Mouse (Mus musculus): ENCODE results near the gene Vps53. TPM values are rescaled to one million over a fixed set of nuclear protein-coding genes. Genes with fewer than 3 reads are reported as not detected.

The Vps53 gene
- total RNA-seq, 1 experiment from 2014 or later: 41.8 TPM

GRCm38 (mm10) chr11:76122571-76122970 lies 56.9 kb downstream of the Vps53 start:
- ATAC-seq (replicated peaks; ENCODE audit: low read depth, poor library complexity, severe bottlenecking): no peak

- no peak for ATAC-seq (replicated peaks; ENCODE audit: low read depth, poor library complexity, severe bottlenecking)
These were observed 58.4 kb downstream of the Vps53 start for GRCm38 (mm10) chr11:76121086-76121485.

- ATAC-seq (replicated peaks; ENCODE audit: low read depth, poor library complexity, severe bottlenecking): no peak
These were observed 59.0 kb downstream of the Vps53 start for GRCm38 (mm10) chr11:76120407-76120901.

- no peak for ATAC-seq (replicated peaks; ENCODE audit: low read depth, poor library complexity, severe bottlenecking)
These were observed 69.0 kb downstream of the Vps53 start for GRCm38 (mm10) chr11:76110416-76110815.

- no peak for ATAC-seq (replicated peaks; ENCODE audit: low read depth, poor library complexity, severe bottlenecking)
These were observed 72.6 kb downstream of the Vps53 start for GRCm38 (mm10) chr11:76106551-76107496.

- ATAC-seq (replicated peaks; ENCODE audit: low read depth, poor library complexity, severe bottlenecking): no peak
These were observed 78.3 kb downstream of the Vps53 start for GRCm38 (mm10) chr11:76101154-76101553.

- no peak for ATAC-seq (replicated peaks; ENCODE audit: low read depth, poor library complexity, severe bottlenecking)
These were observed 80.1 kb downstream of the Vps53 start for GRCm38 (mm10) chr11:76099193-76099975.

GRCm38 (mm10) chr11:76093610-76094009 lies 85.8 kb downstream of the Vps53 start:
- no peak for ATAC-seq (replicated peaks; ENCODE audit: low read depth, poor library complexity, severe bottlenecking)

GRCm38 (mm10) chr11:76089776-76090175 lies 89.7 kb downstream of the Vps53 start:
- ATAC-seq (replicated peaks; ENCODE audit: low read depth, poor library complexity, severe bottlenecking): no peak

GRCm38 (mm10) chr11:76088506-76088905 lies 90.9 kb downstream of the Vps53 start:
- no peak for ATAC-seq (replicated peaks; ENCODE audit: low read depth, poor library complexity, severe bottlenecking)

- 0 out of 2 replicates have a peak, but pooled peaks have one; percentile 47 for ATAC-seq (replicated peaks; ENCODE audit: low read depth, poor library complexity, severe bottlenecking)
These were observed 93.4 kb downstream of the Vps53 start for GRCm38 (mm10) chr11:76085898-76086591.

- ATAC-seq (replicated peaks; ENCODE audit: low read depth, poor library complexity, severe bottlenecking): no peak
These were observed 94.5 kb downstream of the Vps53 start for GRCm38 (mm10) chr11:76084943-76085342.

- ATAC-seq (replicated peaks; ENCODE audit: low read depth, poor library complexity, severe bottlenecking): no peak
These were observed 95.5 kb downstream of the Vps53 start for GRCm38 (mm10) chr11:76083941-76084367.

- ATAC-seq (replicated peaks; ENCODE audit: low read depth, poor library complexity, severe bottlenecking): no peak
These were observed 98.3 kb downstream of the Vps53 start for GRCm38 (mm10) chr11:76081048-76081640.

GRCm38 (mm10) chr11:76080293-76080692 lies 99.2 kb downstream of the Vps53 start:
- no peak for ATAC-seq (replicated peaks; ENCODE audit: low read depth, poor library complexity, severe bottlenecking)

- no peak for ATAC-seq (replicated peaks; ENCODE audit: low read depth, poor library complexity, severe bottlenecking)
These were observed 102.1 kb downstream of the Vps53 start for GRCm38 (mm10) chr11:76077341-76077740.

- no peak for ATAC-seq (replicated peaks; ENCODE audit: low read depth, poor library complexity, severe bottlenecking)
These were observed 105.0 kb downstream of the Vps53 start for GRCm38 (mm10) chr11:76074296-76075093.

- no peak for ATAC-seq (replicated peaks; ENCODE audit: low read depth, poor library complexity, severe bottlenecking)
These were observed 109.6 kb downstream of the Vps53 start for GRCm38 (mm10) chr11:76069816-76070215.

GRCm38 (mm10) chr11:76066563-76067156 lies 112.8 kb downstream of the Vps53 start:
- no peak for ATAC-seq (replicated peaks; ENCODE audit: low read depth, poor library complexity, severe bottlenecking)

Measured in common myeloid progenitor, adult 5-6 weeks (primary cell).